Mouse (Mus musculus): ENCODE data around the gene Arhgdib.

GRCm38 (mm10) chr6:136912751-136913265 lies 28.9 kb downstream of the Arhgdib start:
- TF ChIP-seq CTCF (IDR thresholded peaks at IDR 0.05; ENCODE audit: low read depth) (no peak), EP300 (IDR thresholded peaks at IDR 0.05; ENCODE audit: low read depth) (no peak)
